Mouse (Mus musculus) WW6 (cell line): ENCODE results near the gene Pgls.
A peak's percentile ranks its signal among the peaks of the same experiment; 100 is the strongest.

Source experiments
- DNase-seq: peaks from one replicate; pipeline ENCODE4 v3.0.0-alpha.2; 2013; ENCODE audit warnings: low read depth, low spot score

Pgls gene

DNA sequence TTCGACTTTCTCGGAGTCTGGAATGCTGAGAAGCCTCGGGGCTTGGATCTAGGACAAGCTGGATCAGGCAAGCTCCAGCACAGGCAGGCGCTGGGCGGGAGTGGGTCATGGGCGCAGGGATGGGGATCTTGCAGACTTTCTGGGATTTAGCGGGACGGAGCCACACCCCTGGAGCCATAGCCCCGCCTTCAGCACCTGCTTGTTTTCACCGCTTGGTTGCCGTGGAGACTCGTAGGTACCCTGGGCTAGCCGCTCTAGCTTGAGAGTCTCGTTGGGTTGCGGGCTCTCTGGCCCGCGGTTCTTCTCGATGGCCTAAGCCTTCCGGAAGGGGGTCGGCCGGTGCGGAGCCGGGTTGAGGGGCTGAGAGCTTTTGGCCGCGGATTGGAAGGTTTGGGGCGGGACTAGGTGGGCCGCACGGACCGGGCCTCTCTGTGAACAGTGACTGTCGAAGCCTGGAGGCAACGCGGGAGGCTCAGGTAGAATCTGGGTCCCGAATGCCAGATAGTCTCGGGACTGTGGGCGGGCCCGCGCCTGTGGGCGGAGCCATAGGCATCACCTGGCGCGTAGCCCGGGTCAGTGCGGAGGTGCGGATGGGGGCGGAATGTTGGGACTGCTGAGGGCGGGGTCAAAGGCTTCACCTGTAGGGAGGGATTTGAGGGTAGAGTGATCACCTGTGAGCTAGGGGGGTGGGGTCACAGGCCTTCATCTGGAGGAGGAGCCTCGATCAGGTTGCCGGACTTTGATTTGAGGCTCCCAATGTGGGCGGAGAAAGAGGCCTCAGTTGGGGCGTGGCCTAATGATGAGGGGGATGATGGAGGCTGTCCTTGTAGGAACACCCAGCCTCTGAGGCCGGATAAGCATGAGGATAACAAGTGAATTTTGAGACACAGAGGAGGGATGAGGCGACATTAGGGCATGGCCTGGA, 22.3 kb upstream of the Pgls start:
- peak; percentile 99 for DNase-seq

DNA sequence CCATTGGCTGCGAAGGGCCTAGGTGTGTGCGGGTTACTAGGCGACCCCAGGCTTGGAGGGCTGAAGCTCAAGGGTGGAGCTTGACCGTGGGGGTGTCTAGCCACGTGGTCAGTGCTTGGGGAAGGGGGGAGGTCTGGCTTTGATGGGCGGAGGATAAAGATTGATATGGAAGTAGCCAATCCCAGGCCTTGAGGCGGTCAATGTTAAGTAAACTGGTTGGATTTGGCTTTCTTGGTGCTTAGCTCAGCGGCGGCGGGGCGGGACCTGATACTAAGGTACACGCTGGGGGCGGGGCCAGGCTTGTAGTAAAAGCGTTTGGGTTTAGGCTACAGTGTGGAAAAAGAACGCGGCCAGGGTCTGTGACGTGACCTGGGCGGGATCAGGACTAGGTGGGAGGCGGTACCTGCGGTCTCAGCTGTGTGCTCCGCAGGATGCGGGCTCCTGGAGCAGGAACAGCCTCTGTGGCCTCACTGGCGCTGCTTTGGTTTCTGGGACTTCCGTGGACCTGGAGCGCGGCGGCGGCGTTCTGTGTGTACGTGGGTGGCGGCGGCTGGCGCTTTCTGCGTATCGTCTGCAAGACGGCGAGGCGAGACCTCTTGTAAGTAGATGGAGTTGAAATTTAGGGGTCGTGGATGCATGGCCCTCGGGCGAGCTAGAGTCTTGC, 21.6 kb upstream of the Pgls start:
- peak; percentile 99 for DNase-seq

- DNase-seq, result no peak
Observed at GRCm38 (mm10) chr8:71572077-71572476, 19.9 kb upstream of the Pgls start.

- no peak for DNase-seq
Observed at GRCm38 (mm10) chr8:71572847-71573633, 18.9 kb upstream of the Pgls start.

- no peak for DNase-seq
Observed at GRCm38 (mm10) chr8:71574426-71574825, 17.6 kb upstream of the Pgls start.

DNA sequence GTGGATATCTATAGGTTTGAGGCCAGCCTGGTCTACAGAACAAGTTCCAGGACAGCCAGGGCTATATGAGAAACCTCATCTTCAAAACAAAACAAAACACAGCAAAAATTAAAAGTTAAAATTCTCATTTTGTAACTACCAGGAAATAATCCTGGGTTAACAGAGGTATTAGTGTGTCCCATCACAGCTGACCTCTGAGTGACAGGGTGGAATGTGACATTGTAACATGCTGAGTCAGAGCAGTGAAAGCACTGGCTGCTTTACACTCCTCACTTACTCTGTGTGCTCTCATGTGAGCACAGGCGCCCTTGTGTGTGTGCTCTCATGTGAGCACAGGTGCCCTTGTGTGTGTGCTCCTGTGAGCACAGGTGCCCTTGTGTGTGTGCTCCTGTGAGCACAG, 17.0 kb upstream of the Pgls start:
- no peak for DNase-seq

GRCm38 (mm10) chr8:71577856-71578387, 14.1 kb upstream of the Pgls start:
- DNase-seq, result no peak

GRCm38 (mm10) chr8:71579009-71579408, 13.0 kb upstream of the Pgls start:
- no peak for DNase-seq

GRCm38 (mm10) chr8:71579476-71579875, 12.5 kb upstream of the Pgls start:
- no peak for DNase-seq

GRCm38 (mm10) chr8:71580201-71580600, 11.8 kb upstream of the Pgls start:
- DNase-seq, result no peak

GRCm38 (mm10) chr8:71586891-71587290, 5.1 kb upstream of the Pgls start:
- DNase-seq, result no peak

GRCm38 (mm10) chr8:71588762-71589161, 3.2 kb upstream of the Pgls start:
- DNase-seq, result no peak

- DNase-seq, result no peak
Observed at GRCm38 (mm10) chr8:71591017-71591416, 959 bp upstream of the Pgls start.

DNA sequence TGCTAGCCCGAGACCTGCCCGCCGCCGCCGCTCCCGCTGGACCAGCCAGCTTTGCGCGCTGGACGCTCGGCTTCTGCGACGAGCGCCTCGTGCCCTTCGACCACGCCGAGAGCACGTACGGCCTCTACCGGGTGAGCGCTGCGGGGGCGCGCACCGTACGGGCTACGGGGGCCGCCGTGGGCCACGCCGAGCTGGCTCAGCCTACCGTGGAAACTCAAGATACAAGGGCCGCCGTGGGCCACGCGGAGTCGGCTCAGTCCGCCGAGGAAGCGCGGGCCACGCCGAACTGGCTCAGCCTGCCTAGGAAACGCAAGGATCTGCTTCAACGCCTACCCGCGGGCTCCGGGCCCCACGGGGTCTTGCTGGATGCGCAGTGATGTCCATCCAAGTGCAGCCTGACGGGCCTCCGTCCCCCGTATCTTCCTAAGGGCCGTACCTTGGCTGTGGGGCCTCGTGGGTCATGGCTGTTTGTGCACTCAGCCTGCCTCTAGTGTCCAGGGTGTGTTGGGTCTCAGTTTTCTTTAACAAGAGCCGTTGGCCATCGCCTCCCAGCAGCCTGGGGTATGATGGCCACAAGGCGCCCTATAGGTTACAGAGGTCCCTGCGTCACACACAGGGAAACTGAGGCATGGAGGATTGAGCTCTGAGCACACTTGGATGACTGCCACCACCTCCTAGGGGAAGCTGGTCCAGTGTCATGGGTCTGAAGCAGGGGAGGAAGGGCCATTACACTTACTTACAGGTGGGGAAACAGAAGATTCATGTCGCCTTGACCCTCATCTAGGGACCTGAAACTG, 596 bp downstream of the Pgls start:
- DNase-seq, result no peak

GRCm38 (mm10) chr8:71593556-71594323, 1.8 kb downstream of the Pgls start:
- DNase-seq, result no peak

DNA sequence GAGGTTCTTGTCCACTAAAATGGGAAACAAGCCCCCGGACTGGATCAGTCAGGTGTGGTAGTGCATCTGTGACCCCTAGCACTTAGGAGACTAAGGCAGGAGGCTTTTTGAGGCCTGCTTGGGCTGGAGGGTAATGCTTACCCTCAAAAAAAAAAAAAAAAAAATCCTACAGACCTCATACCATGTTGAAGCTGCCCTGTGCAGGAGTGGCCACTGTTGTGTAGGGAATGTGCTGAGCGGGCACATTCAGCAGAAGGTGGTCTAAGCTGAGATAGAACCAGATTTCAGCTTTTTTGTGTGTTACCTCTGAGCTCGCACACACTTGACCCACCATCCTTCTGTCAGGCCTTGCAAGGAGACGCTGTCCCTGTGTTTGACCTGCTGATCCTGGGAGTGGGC, 2.3 kb downstream of the Pgls start:
- no peak for DNase-seq

GRCm38 (mm10) chr8:71595862-71596261, 3.9 kb downstream of the Pgls start:
- no peak for DNase-seq

- no peak for DNase-seq
Observed at GRCm38 (mm10) chr8:71596384-71596783, 4.4 kb downstream of the Pgls start.

- no peak for DNase-seq
Observed at GRCm38 (mm10) chr8:71596798-71597197, 4.8 kb downstream of the Pgls start.

DNA sequence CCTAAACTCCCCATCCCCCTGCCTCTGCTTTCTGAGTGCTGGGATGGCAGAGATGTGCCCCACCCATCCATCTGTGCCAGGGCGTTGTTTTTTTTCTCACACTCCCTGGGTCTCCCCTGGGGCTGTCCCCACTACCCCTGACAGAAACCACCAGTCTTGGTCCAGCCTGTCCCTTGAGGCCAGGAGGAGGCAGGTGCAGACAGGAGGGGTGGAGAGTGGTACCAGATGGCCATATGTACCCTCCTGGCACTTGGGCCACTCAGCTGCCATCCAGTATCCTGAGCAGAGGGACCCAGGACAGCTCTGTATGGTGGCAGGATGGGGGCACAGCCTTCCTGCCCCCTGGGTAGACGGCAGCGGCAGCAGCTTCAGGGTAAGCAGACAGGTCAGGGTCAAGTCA, 5.5 kb downstream of the Pgls start, which contains the start of gene Fam129c:
Gene Fam129c (plus strand): TSS at position 198 of the 400 bp plus-strand sequence.
- DNase-seq, result no peak
